Mouse (Mus musculus) spleen, postnatal 36 days (tissue): ENCODE data around the gene Emilin3.
A peak's percentile ranks its signal among the peaks of the same experiment; 100 is the strongest.

Source experiments
- DNase-seq, 2 experiments: peaks; one replicate each; pipeline ENCODE4 v3.0.0; 2022; ENCODE audit warnings: low spot score in 2 of 2, mixed read lengths in 1 of 2

Emilin3 gene

DNA sequence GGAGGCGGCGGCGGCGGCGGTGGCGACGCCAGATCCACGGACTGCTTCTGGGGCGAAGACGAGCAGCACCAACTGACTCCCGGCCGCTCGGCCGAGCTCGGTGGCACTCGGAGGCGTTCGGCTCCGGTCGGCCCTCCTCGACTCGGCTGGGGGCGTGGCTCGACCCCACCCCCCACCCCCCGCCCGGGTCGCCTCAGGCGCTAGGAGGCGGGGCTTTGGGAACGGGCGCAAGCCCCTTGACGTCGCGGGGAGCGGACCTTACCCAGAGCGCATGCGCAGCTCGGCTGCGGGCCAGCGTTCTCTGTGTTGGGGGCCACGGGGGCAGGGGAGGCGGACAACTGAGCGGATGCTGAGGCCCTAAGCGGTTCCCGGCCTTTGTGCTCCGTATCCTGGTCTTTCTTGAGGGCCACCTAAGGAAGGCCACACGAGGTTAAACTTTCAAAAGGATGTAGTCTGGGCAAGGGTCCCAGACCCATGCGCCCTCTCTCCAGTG lies 39.2 kb downstream of the Emilin3 start, which contains the start of gene Zhx3:
Gene Zhx3, minus strand, starts transcription at position 109 of the 493 bp plus-strand sequence.
- DNase-seq: peak; percentile 85 to 88

DNA sequence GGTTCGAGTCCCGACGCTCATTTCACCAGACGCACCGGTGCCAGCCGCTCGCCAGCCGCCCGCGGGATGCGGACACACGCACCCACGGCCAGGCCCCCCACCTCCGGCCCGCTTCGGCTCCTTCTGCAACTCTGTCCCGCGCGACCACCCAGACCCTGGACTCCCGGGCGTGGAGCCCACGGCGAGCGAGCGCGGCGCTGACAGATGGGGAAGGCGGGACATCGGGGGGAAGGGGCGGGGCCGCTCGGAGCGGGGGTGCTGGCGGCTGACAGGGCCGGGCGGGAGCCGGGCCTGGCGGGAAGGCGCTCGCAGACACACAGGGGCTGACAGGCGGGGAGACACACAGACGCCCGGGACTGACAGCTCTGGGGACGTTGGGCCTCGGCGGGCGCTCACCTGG lies 39.7 kb downstream of the Emilin3 start:
- DNase-seq: peak; percentile 56 to 57

DNA sequence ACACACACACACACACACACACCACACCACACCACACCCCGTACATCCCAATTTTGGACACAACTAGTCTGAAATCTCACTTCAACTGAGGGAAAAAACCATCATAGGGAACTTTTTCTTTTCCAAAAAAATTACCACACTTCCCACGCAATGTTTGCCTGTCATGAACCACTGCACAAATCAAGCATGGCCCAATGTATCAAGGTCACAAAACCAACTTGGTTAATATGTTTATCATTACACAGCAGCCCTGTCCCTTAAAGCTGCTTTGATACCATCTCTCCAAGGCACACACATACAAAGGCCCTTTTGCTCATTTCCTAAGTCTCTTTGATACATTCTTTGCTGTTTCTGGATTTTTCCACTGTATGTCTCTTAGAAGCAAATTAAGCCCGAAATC lies 40.8 kb downstream of the Emilin3 start:
- no peak for DNase-seq

DNA sequence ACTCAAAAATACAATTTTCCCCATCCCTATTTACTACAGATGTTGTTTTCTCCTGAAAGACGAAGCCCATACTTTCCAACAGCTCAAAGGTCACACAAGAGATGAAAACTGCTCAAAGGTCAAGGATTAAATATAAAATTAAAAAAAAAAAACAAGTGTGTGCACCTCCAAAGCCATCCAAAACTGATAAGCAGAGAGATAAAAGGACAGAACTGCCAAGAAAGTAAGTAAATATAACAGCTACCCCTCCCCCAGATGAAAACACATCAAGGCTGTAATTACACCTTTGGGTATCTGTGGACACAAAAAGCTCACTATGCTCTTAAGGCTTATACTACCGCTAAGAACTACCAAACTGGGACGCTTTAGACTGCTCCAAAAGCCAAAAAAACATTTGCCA lies 42.7 kb downstream of the Emilin3 start:
- no peak for DNase-seq

DNA sequence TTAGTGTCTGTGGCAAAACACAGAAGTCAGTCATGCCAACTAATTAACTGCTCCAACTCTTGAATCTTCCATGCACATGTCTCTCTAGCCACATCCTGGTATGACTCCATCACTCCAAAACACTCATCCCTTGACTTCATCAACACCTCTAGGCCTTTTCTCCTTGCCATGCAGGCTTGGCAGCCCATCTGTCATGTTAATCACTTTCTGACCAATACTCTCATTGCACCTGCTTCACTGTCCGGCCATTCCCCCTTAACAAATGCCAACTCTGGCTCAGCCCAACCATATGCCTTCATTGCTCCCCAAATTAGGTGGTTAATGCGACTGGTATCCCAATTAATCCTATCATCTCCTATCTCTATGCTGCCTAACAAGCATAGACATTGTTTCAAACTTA lies 46.9 kb downstream of the Emilin3 start:
- DNase-seq: no peak

DNA sequence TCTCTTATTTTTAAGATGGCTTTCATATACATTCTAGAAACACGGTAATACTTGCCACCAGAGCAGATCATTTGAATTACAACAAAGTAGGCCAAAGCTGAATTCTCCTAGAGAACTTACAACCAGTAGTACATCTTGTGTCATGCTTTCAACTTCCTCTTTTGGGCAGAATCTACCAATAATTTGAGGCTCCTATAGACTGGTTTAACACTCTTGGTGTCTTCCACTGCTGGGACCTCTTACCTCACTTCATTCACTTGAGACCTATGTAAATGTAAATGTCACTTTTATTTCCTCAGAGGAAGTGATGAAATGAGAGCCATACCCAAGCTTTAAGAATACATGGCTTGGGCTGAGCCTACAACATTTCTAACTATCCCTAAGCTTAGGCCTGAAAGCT lies 48.0 kb downstream of the Emilin3 start:
- DNase-seq: no peak

DNA sequence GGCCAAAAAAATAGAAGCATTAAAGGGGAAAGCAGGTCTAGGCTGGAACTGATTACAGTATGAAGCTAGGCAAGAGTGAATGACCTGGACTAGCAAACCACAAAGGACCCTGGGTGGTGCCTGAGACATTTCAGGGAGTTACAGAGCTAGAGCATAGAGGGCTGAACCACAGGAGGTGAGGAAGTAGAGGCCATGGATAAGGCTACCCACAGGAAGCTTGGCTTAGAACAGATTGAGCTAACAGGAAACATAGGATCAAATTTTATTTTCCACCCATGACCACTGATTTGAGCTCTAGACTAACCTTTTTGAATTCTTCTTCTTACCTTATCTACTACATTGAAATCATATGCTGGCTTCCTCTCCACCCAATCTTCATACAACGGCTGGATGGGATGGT lies 51.8 kb downstream of the Emilin3 start:
- DNase-seq: no peak
